Comparison of ENCODE assay signal across 8 mouse cellular contexts in the genomic region with DNA sequence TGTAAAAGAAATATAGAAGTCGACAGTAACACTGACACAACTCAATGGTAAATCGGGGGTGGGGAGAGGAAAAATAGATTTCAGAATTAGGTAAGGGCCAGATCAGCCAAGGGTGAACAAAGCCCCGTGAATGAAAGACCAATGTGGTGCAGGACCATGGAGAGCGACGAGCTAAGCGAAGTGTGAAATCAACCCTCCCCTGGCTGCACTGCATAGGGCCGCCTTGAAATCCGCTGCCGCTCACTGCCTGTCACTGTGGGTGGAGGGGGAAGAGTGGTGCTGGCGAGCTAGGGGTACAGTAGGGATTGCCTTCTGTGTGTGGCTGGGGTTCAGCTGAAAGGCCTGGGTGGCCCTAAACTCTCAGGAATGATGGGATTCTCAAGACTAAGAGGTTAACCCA.
DNase-seq lines count a peak whose midpoint lies in the region; ATAC-seq and TF ChIP-seq lines count a peak whose summit lies in the region.

No protein-coding gene starts in this region.

- intact Hi-C loops in heart, postnatal 25 days (cut with DNase I): no loop called here

- no peak for TF ChIP-seq POLR2A in MEL (IDR thresholded peaks at IDR 0.05; ENCODE audit: control insufficient read depth in 1 of 2, insufficient read depth in 1 of 2, low read depth in 1 of 2, low read length in 2 of 2, poor library complexity in 1 of 2)

- no peak overlapping the region for H3K4me2 ChIP-seq in embryonic facial prominence, embryonic 13.5 days

- TF ChIP-seq CTCF in MEL (IDR thresholded peaks at IDR 0.05 in 2 of 3, conservative IDR thresholded peaks at IDR 0.05 in 1 of 3; ENCODE audit: control insufficient read depth in 1 of 3, insufficient read depth in 1 of 3, low read depth in 2 of 3, low read length in 3 of 3, poor library complexity in 1 of 3, severe bottlenecking in 1 of 3): no peak

- TF ChIP-seq RAD21 in MEL (IDR thresholded peaks at IDR 0.05; ENCODE audit: low read depth, low read length): no peak

- no peaks in the 10 kb centered on the region for H3K4me1 ChIP-seq in MEL (ENCODE audit: control insufficient read depth in 1 of 2, insufficient read depth in 2 of 2, low read length in 2 of 2)
- H3K4me1 ChIP-seq in embryonic facial prominence, embryonic 13.5 days: no peaks in the 10 kb centered on the region

- no peak overlapping the region for H3K27ac ChIP-seq in MEL (ENCODE audit: control insufficient read depth, low read depth, low read length)
- H3K27ac ChIP-seq in embryonic facial prominence, embryonic 13.5 days: no peak overlapping the region

- TF ChIP-seq EP300 in MEL (IDR thresholded peaks at IDR 0.05; ENCODE audit: low read depth in 1 of 2, low read length in 2 of 2): no peak

- H3K27me3 ChIP-seq in MEL (ENCODE audit: control insufficient read depth in 1 of 2, insufficient read depth in 2 of 2, low read length in 2 of 2): no peaks in the 10 kb centered on the region
- no peaks in the 10 kb centered on the region for H3K27me3 ChIP-seq in embryonic facial prominence, embryonic 13.5 days

- H3K9ac ChIP-seq in MEL (ENCODE audit: control insufficient read depth, low read depth, low read length, poor library complexity, severe bottlenecking): no peak overlapping the region
- no peak overlapping the region for H3K9ac ChIP-seq in embryonic facial prominence, embryonic 13.5 days

- H3K36me3 ChIP-seq in MEL (ENCODE audit: control insufficient read depth in 1 of 2, insufficient read depth in 2 of 2, low read length in 2 of 2): no peaks in the 10 kb centered on the region
- H3K36me3 ChIP-seq in embryonic facial prominence, embryonic 13.5 days: no peaks in the 10 kb centered on the region

- peak; percentile 81 for DNase-seq in heart, adult 11 months
- no peak for DNase-seq in heart, postnatal 25 days (ENCODE audit: low spot score)
- DNase-seq in MEL (ENCODE audit: low read depth, low spot score): peak; percentile 16
- peak; percentile 8 for DNase-seq in induced T-regulatory cell, adult 2 months (ENCODE audit: low read depth)
- peak; percentile 83 for DNase-seq in mesoderm, embryonic 11.5 days (ENCODE audit: low read depth, low spot score)
- no peak for DNase-seq in cerebellum, adult 11-12 months
- no peak for DNase-seq in cerebellum, adult 11 months

- 4% methylated on average over 10 of the region's 10 CpGs for WGBS in embryonic facial prominence, embryonic 13.5 days

- H3K4me3 ChIP-seq in MEL (ENCODE audit: control insufficient read depth in 1 of 2, insufficient read depth in 1 of 2, low read depth in 2 of 2, low read length in 2 of 2): no peak overlapping the region
- H3K4me3 ChIP-seq in embryonic facial prominence, embryonic 13.5 days: no peak overlapping the region

- ATAC-seq in embryonic facial prominence, embryonic 13.5 days (ENCODE audit: insufficient number of reproducible peaks, insufficient read depth, low FRiP score, low TSS enrichment, low read depth): peak; percentile 67; the same call in 1 of the 2 replicates

- H3K9me3 ChIP-seq in MEL (replicated peaks; ENCODE audit: insufficient read depth, low read length): no peaks in the 10 kb centered on the region
- no peaks in the 10 kb centered on the region for H3K9me3 ChIP-seq in embryonic facial prominence, embryonic 13.5 days

- no peaks in the 10 kb centered on the region for H3K79me2 ChIP-seq in MEL (ENCODE audit: control insufficient read depth, insufficient read depth, low read length, poor library complexity)

TF ChIP-seq in MEL, 35 proteins besides CTCF, POLR2A, EP300 and RAD21:
- TF ChIP-seq TAL1 (IDR thresholded peaks at IDR 0.05; ENCODE audit: low read length): no peak
- no peak for TF ChIP-seq GABPA (IDR thresholded peaks at IDR 0.05; ENCODE audit: low read depth, low read length)
- no peak for TF ChIP-seq MXI1 (IDR thresholded peaks at IDR 0.05; ENCODE audit: low read depth, low read length)
- no peak for TF ChIP-seq JUND (IDR thresholded peaks at IDR 0.05; ENCODE audit: low read depth, low read length)
- TF ChIP-seq RCOR1 (IDR thresholded peaks at IDR 0.05; ENCODE audit: low read depth, low read length): no peak
- no peak for TF ChIP-seq CHD1 (IDR thresholded peaks at IDR 0.05; ENCODE audit: low read depth, low read length)
- no peak for TF ChIP-seq BHLHE40 (IDR thresholded peaks at IDR 0.05; ENCODE audit: borderline replicate concordance, low read depth, low read length)
- TF ChIP-seq NELFE (IDR thresholded peaks at IDR 0.05; ENCODE audit: low read depth, low read length): no peak
- TF ChIP-seq MEF2A (IDR thresholded peaks at IDR 0.05; ENCODE audit: extremely low read depth, insufficient replicate concordance, low read depth, low read length, poor library complexity, severe bottlenecking): no peak
- TF ChIP-seq CHD2 (IDR thresholded peaks at IDR 0.05; ENCODE audit: low read length): no peak
- no peak for TF ChIP-seq ZKSCAN1 (IDR thresholded peaks at IDR 0.05; ENCODE audit: low read depth, low read length)
- TF ChIP-seq POLR2AphosphoS5 (IDR thresholded peaks at IDR 0.05; ENCODE audit: borderline replicate concordance, low read depth, low read length): no peak
- TF ChIP-seq USF1 (IDR thresholded peaks at IDR 0.05; ENCODE audit: low read depth, low read length): no peak
- no peak for TF ChIP-seq SIN3A (IDR thresholded peaks at IDR 0.05; ENCODE audit: low read length)
- TF ChIP-seq UBTF (IDR thresholded peaks at IDR 0.05; ENCODE audit: borderline replicate concordance, insufficient read depth, low read depth, low read length): no peak
- TF ChIP-seq USF2 (IDR thresholded peaks at IDR 0.05; ENCODE audit: borderline replicate concordance in 1 of 2, insufficient read depth in 1 of 2, low read depth in 1 of 2, low read length in 2 of 2): no peak
- TF ChIP-seq TBP (IDR thresholded peaks at IDR 0.05; ENCODE audit: low read depth, low read length): no peak

Comparison
In these comparisons a context has a peak if more than half of its experiments do, and no peak if none do; other contexts are left out.
1. DNase-seq: peak in heart, adult 11 months (single experiment), MEL (single experiment), induced T-regulatory cell, adult 2 months (single experiment) and mesoderm, embryonic 11.5 days (single experiment); none in heart, postnatal 25 days (single experiment), cerebellum, adult 11-12 months (single experiment) and cerebellum, adult 11 months (single experiment).